ENCODE assay signal across 8 mouse cellular contexts in genomic region chr5:144965639-144966351, GRCm38 (mm10). TPM values are rescaled to one million over a fixed set of nuclear protein-coding genes. Genes with fewer than 3 reads are reported as not detected.
DNase-seq lines count a peak whose midpoint lies in the region; ATAC-seq lines count a peak whose summit lies in the region.

Gene Smurf1, minus strand, starts transcription at chr5:144965847.

- under 1% methylated on average over 68 of the region's 89 CpGs for WGBS in hindbrain, embryonic 14.5 days

- H3K27ac ChIP-seq in hindbrain, embryonic 14.5 days = peak within 1 kb of the TSS; percentile 92

- H3K27me3 ChIP-seq in hindbrain, embryonic 14.5 days (ENCODE audit: control insufficient read depth, insufficient read depth, low read length) = no peaks in the 10 kb centered on the region

- peak within 1 kb of the TSS; percentile 94 for H3K4me3 ChIP-seq in hindbrain, embryonic 14.5 days (replicated peaks; ENCODE audit: low read length)

- no peaks in the 10 kb centered on the region for H3K36me3 ChIP-seq in hindbrain, embryonic 14.5 days (replicated peaks; ENCODE audit: control insufficient read depth, insufficient read depth)

- peak; percentile 96 for DNase-seq in NIH3T3 (ENCODE audit: low read depth)
- peak; percentile 86 for DNase-seq in cerebellum, adult 9-11 months
- peak; percentile 80 to 84 for DNase-seq in frontal cortex, postnatal 36 days (ENCODE audit: low spot score in 2 of 2)
- peak; percentile 96 for DNase-seq in hindbrain, embryonic 14.5 days (ENCODE audit: low spot score)
- DNase-seq in left cerebral cortex, adult 11 months (ENCODE audit: low spot score) = peak; percentile 75
- DNase-seq in lung, postnatal 36 days = peak; percentile 85
- DNase-seq in retina, embryonic 14.5 days (ENCODE audit: low spot score) = peak; percentile 89
- DNase-seq in thymus, postnatal 36 days = peak; percentile 85 to 91

- peak within 1 kb of the TSS; percentile 79 for H3K4me2 ChIP-seq in hindbrain, embryonic 14.5 days (replicated peaks)

- peaks cover 31% of the 10 kb centered on the region for H3K4me1 ChIP-seq in hindbrain, embryonic 14.5 days (replicated peaks; ENCODE audit: control insufficient read depth, insufficient read depth, low read length)

- H3K9me3 ChIP-seq in hindbrain, embryonic 14.5 days (ENCODE audit: control insufficient read depth, low read length) = no peaks in the 10 kb centered on the region

- peak within 1 kb of the TSS; percentile 99 for H3K9ac ChIP-seq in hindbrain, embryonic 14.5 days

- peak; percentile 70 for ATAC-seq in hindbrain, embryonic 14.5 days (ENCODE audit: low FRiP score)

RNA-seq across cellular contexts. Expression of gene Smurf1, which starts in this region (rescaled TPM):
- 43.6 and 44.0 TPM in 2 replicates for polyA plus RNA-seq in hindbrain, embryonic 14.5 days (2014; fragmentation: Nextera tagmentation; extraction: Ambion mirVana)

Comparison
In these comparisons a context has a peak if more than half of its experiments do, and no peak if none do; other contexts are left out.
1. Peak in every context shown above with its lines: DNase-seq, ATAC-seq, H3K4me3 ChIP-seq and H3K27ac ChIP-seq.